Mouse (Mus musculus) lung, adult 2 months (tissue): ENCODE data around the gene Bcl2l11.

Experiments used
- CTCF ChIP-seq: fragments of 200-500 bp; IDR thresholded peaks from 2 replicates; pipeline ENCODE4 v1.5.1; 2011; ENCODE audit warnings: mild to moderate bottlenecking, low read length, control low read depth; ENCODE audit not compliant: insufficient read depth
- POLR2A ChIP-seq: fragments of 200-500 bp; IDR thresholded peaks from 2 replicates; pipeline ENCODE4 v1.6.1; 2011; ENCODE audit warnings: low read depth, mild to moderate bottlenecking, control low read depth, low read length, borderline replicate concordance; ENCODE audit errors: extremely low read depth

GRCm38 (mm10) chr2:128209841-128210329 lies 84.0 kb downstream of the Bcl2l11 start:
- TF ChIP-seq CTCF (no peak), POLR2A (no peak)
